Mouse (Mus musculus) T-helper 17 cell (primary cell): ENCODE data around the gene Alg3.

Experiments
- in situ Hi-C, 2 experiments: fragments of 300-600 bp; cut with MboI, MseI; formaldehyde crosslinking; loops; 1 replicate in 1 of 2; 2 replicates in 1 of 2; pipeline ENCODE4 v1.15.1; 2025; ENCODE audit warnings: high pct_unique_total_duplicates in 2 of 2

Alg3 gene

GRCm38 (mm10) chr16:20610501-20611356, 806 bp downstream of the Alg3 start:
- in situ Hi-C loops: loop anchor here in 1 of 2 experiments (5.0 kb wide), 2 partner anchors 62 to 727 kb away; no protein-coding TSS in a partner anchor

- in situ Hi-C loops: loop anchor here (5.0 kb wide), 3 partner anchors 42 to 97 kb away; partner anchors contain the start of gene Abcf3 (in 1 of the 2)
Observed at GRCm38 (mm10) chr16:20604705-20605104, 6.8 kb downstream of the Alg3 start.

GRCm38 (mm10) chr16:20600511-20600910, 11.0 kb downstream of the Alg3 start:
- in situ Hi-C loops: loop anchor here (5.0 kb wide), 2 partner anchors 38 to 93 kb away; no protein-coding TSS in a partner anchor

- in situ Hi-C loops: no loop called here
Observed at GRCm38 (mm10) chr16:20596687-20597441, 14.7 kb downstream of the Alg3 start.

- in situ Hi-C loops: no loop called here
Observed at GRCm38 (mm10) chr16:20595737-20596136, 15.8 kb downstream of the Alg3 start.

GRCm38 (mm10) chr16:20595060-20595673, 16.4 kb downstream of the Alg3 start:
- in situ Hi-C loops: no loop called here

- in situ Hi-C loops: no loop called here
Observed at GRCm38 (mm10) chr16:20591076-20591705, 20.3 kb downstream of the Alg3 start.

GRCm38 (mm10) chr16:20590680-20591038, 20.9 kb downstream of the Alg3 start:
- in situ Hi-C loops: no loop called here

- in situ Hi-C loops: no loop called here
Observed at GRCm38 (mm10) chr16:20589939-20590679, 21.4 kb downstream of the Alg3 start.

GRCm38 (mm10) chr16:20589366-20589938, 22.1 kb downstream of the Alg3 start, which contains the start of gene Vwa5b2:
TSS of gene Vwa5b2 (plus strand) at chr16:20589471.
- in situ Hi-C loops: no loop called here

DNA sequence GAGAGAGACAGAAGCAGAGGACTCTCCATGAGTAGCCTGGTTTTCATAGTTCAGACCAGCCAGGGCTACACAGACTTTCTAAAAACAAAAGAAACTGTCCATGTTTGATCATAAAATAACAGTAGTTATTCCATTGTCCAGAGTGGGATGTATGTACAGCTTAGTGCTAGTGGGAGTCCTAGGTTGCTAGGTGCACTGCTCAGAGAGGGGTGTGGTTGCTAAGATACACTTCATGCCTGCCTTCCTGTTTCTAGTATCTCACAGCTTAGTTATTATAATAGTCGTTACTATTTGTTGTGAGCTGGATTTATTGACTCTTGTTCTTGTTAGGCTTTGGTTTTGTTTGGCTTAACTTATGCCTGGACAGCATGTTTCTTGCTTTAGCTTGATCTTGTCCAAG, 46.5 kb downstream of the Alg3 start:
- in situ Hi-C loops: loop anchor here in 1 of 2 experiments (10.0 kb wide), 1 partner anchor 500 kb away; no protein-coding TSS in a partner anchor

DNA sequence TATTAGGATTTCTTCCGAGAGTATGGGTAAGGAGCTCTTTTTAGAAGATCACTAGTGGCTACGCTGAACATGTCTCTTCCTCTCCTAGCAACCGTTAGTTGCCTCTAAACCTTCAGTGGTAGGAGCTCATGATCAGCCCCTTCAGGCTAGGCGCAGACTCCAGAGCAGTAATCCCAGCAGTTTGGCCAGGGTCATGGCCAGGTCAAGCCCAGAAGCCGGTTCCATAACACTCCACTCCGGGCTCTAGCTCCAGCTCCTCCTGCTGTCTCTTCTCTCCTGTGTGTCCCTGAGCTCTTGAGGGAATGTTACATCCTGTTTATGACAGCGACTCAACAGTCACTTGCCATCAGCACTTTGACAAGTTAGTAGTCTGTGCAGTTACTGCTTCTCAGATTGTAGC, 54.2 kb downstream of the Alg3 start:
- in situ Hi-C loops: no loop called here
